Mouse (Mus musculus): ENCODE measurements around the gene Wipi2. TPM values are rescaled to one million over a fixed set of nuclear protein-coding genes. Genes with fewer than 3 reads are reported as not detected.
A peak's percentile ranks its signal among the peaks of the same experiment; 100 is the strongest.

The Wipi2 gene
- polyA plus RNA-seq, 1 experiment from 2014 or later, result 38.8 TPM

DNA sequence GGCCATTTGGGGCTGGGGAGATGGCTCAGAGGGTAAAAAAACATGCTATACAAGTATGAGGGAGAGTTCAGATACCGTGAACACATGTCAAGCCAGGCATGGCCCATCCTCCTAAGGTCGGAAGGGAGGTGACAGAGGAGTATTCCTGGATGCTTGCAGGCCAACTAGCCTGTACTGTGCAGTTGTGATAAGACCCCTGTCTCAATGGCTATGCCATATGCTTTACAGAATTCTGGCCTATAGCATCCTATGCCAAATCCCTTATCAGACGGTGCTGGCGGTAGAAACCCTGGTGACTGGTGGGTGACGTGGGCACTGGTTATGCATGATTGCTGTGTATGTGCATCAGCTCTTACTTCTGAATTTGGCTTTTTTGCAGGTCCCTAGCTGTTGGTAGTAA lies 10.3 kb downstream of the Wipi2 start:
- WGBS, result 92% methylated on average over 5 of the region's 5 CpGs
- Histone ChIP-seq H3K4me3 (replicated peaks) (no peak overlapping the region), H3K4me2 (no peak overlapping the region), H3K9me3 (no peaks in the 10 kb centered on the region), H3K27ac (no peak overlapping the region), H3K36me3 (peaks cover 13% of the 10 kb centered on the region; the same call in 1 of the 2 replicates), H3K27me3 (replicated peaks) (no peaks in the 10 kb centered on the region), H3K9ac (no peak overlapping the region), H3K4me1 (no peaks in the 10 kb centered on the region)
- ATAC-seq (ENCODE audit: insufficient read depth, low FRiP score, low read depth), result peak; percentile 80

DNA sequence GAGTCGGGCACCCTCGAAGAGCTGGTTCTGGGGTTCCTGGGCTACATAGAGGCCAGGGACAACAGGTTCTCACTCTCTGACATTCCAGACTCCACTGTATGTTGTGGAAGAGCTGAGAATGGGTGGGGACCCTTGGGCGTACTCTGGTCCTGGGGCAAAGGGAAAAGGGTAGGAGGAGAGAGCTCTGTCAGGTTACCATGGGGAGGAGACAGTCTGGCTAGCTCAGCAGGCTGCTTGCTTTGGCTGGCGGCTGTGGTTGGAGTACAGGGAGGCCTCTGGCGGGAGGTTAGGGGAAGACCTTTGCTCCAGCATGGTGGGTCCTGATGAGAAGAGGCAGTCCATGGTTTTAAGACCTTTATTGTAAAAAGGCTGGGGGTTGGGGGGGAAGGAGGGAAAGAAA lies 12.6 kb downstream of the Wipi2 start:
- 82% methylated on average over 5 of the region's 5 CpGs for WGBS
- Histone ChIP-seq H3K4me2 (no peak overlapping the region), H3K9ac (no peak overlapping the region), H3K4me1 (no peaks in the 10 kb centered on the region), H3K4me3 (replicated peaks) (no peak overlapping the region), H3K27ac (no peak overlapping the region), H3K27me3 (replicated peaks) (no peaks in the 10 kb centered on the region), H3K36me3 (peaks cover 9% of the 10 kb centered on the region; the same call in 1 of the 2 replicates), H3K9me3 (no peaks in the 10 kb centered on the region)
- no peak for ATAC-seq (ENCODE audit: insufficient read depth, low FRiP score, low read depth)

DNA sequence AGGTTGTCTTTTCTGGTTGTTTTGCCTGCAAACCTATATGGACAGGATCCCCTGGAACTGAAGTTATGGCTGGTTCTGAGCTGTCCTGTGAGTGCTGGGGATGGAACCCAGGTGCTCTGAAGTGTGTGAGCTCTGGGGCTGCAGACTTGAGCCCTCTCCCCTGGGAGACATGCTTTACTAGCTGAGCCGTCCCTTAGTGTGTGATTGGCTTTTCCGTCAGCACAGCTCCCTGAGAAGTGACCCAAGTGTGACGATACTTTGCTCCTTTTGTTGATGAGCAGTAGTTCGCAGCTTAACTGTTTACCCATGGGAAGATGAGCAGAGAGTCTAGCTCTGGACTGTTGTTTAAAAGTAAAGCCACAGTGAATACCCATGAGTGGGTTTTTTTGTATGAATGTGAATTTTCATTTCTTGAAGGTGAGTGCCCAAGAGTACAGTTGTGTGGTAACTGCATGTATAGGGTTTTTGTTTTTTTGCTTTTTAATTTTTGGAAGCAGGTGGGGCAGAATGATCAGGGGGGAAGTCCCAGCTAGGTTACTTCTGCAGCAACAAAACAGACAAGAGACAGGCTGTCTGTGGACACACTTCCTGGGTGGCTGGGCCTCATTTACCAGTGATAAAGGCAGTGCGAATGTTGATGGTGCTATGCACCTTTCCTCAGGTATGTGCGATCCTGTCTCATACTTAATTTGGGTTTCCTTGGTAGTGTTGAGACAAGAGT lies 14.0 kb downstream of the Wipi2 start:
- Histone ChIP-seq H3K27ac (no peak overlapping the region), H3K4me1 (no peaks in the 10 kb centered on the region), H3K27me3 (replicated peaks) (no peaks in the 10 kb centered on the region), H3K4me3 (replicated peaks) (no peak overlapping the region), H3K9ac (no peak overlapping the region), H3K36me3 (peaks cover 9% of the 10 kb centered on the region; the same call in 1 of the 2 replicates), H3K4me2 (no peak overlapping the region), H3K9me3 (no peaks in the 10 kb centered on the region)
- 90% methylated on average over 6 of the region's 6 CpGs for WGBS
- ATAC-seq (ENCODE audit: insufficient read depth, low FRiP score, low read depth), result no peak

DNA sequence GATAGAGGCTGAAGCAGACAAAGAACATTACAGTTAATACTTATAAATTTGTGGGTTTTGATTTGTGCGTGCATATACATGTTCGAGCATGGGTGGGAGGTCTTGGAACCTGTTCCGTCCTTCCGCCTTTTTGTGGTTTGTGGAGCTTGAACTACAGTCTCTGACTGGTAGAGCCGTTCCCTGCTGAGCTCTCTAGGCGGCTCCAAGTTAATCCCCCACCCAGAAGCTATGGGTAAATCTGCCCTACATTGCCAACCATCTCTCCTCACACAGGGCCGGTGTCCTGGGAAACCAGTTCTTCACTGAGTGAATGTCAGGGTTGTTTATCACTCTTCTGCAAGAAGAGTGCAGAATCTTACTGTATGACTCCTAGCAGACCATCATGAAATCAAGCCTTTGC lies 20.7 kb downstream of the Wipi2 start:
- no peak overlapping the region for H3K4me3 ChIP-seq (replicated peaks)
- peaks cover 4% of the 10 kb centered on the region; the same call in 1 of the 2 replicates for H3K4me1 ChIP-seq
- no peak for ATAC-seq (ENCODE audit: insufficient read depth, low FRiP score, low read depth)
- no peaks in the 10 kb centered on the region for H3K36me3 ChIP-seq
- H3K27me3 ChIP-seq (replicated peaks), result no peaks in the 10 kb centered on the region
- H3K9ac ChIP-seq, result no peak overlapping the region
- H3K27ac ChIP-seq, result no peak overlapping the region
- WGBS, result 74% methylated on average over 7 of the region's 7 CpGs
- no peaks in the 10 kb centered on the region for H3K9me3 ChIP-seq
- no peak overlapping the region for H3K4me2 ChIP-seq

DNA sequence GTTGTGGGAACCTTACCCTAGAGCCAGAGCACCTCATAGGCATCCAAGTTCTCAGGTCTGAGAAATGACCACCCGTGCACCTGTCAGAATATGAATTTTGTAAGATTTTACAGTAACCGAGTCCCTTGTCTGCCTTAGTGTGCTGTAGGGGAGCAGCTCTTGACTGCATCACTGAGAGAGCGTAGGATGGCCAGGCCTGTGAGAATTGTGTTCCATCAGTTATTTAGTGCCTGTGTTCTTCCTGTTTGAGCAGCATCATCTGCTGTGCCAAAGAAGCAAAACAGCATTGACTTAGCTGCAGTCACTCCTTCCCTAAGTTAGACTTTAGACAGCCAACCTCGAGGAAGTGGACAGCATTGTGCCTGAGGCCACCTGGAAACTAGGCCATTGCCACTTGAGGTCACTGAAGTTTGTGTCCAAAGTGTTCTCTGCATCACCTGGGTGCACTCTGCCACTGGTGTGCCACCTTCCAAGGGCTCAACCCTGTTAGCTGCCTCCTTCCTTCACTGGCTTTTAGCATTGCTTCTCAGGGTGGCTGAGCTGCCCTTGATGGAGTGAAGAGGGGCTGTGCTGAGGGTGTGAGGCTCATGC lies 22.1 kb downstream of the Wipi2 start:
- H3K9me3 ChIP-seq, result no peaks in the 10 kb centered on the region
- H3K27ac ChIP-seq, result no peak overlapping the region
- H3K4me2 ChIP-seq, result no peak overlapping the region
- H3K9ac ChIP-seq, result no peak overlapping the region
- ATAC-seq (ENCODE audit: insufficient read depth, low FRiP score, low read depth), result no peak
- WGBS, result 90% methylated on average over 4 of the region's 4 CpGs
- peaks cover 4% of the 10 kb centered on the region; the same call in 1 of the 2 replicates for H3K4me1 ChIP-seq
- no peaks in the 10 kb centered on the region for H3K27me3 ChIP-seq (replicated peaks)
- H3K4me3 ChIP-seq (replicated peaks), result no peak overlapping the region
- no peaks in the 10 kb centered on the region for H3K36me3 ChIP-seq

DNA sequence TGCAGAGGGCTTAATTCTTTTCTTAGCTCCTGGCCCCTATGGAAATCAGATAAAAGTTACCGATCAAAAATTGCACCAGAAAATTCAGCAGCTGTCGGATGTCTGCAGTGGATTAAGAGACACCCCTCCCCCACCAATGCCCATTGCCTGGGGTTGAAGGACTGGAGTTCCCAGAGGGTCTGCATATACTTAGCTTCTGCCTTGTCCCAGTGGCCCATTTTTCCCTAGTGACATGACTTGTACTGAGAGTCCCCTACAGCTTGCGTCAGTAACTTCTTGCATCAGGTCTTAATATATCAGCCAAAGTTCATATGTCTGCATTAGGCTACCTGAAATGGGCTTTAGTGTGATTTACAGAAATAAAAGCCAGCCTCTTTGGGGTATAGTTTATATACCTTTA lies 22.9 kb downstream of the Wipi2 start:
- Histone ChIP-seq H3K4me3 (replicated peaks) (no peak overlapping the region), H3K36me3 (no peaks in the 10 kb centered on the region), H3K27me3 (replicated peaks) (no peaks in the 10 kb centered on the region), H3K9me3 (no peaks in the 10 kb centered on the region), H3K4me1 (peaks cover 4% of the 10 kb centered on the region; the same call in 1 of the 2 replicates), H3K9ac (no peak overlapping the region), H3K27ac (peak overlapping the region; percentile 1; the same call in 1 of the 2 replicates), H3K4me2 (no peak overlapping the region)
- 45% methylated on average over 3 of the region's 3 CpGs for WGBS
- no peak for ATAC-seq (ENCODE audit: insufficient read depth, low FRiP score, low read depth)

DNA sequence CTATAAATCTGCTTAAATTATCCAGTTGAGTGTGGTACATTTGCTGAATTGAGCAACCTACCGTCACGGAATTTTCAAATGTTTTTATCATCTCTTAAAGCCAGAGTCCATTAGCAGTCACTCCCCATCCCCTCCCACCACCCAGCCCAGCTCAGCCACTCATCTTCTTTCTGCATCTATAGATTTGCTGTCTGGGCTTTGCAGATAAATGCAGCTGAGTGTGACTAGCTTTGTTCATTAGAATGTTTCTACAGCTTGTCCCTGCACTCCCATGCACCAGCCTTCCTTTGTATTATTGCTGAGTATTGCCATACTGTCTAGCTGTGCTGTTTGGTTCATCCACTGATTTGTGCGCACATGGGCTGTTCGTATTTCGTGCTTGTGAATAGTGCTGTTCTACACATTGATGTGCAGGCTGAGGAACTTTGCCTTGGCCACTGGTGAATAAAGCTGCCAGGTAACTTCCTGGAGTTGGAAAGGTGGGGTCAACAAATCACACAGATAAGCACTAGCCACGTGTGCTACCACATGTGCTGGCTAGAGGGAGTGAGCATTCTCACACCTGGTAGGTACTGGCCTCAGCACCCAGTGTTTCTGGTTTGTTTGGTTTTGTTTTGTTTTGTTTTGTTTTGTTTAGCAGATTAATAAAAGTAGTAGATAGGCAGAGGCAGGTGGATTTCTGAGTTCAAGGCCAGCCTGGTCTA lies 23.4 kb downstream of the Wipi2 start:
- H3K4me2 ChIP-seq, result no peak overlapping the region
- H3K27me3 ChIP-seq (replicated peaks), result no peaks in the 10 kb centered on the region
- 52% methylated on average over 6 of the region's 6 CpGs for WGBS
- no peak overlapping the region for H3K27ac ChIP-seq
- no peak overlapping the region for H3K4me3 ChIP-seq (replicated peaks)
- no peaks in the 10 kb centered on the region for H3K9me3 ChIP-seq
- ATAC-seq (ENCODE audit: insufficient read depth, low FRiP score, low read depth), result peak; percentile 85
- H3K4me1 ChIP-seq, result peaks cover 4% of the 10 kb centered on the region; the same call in 1 of the 2 replicates
- no peak overlapping the region for H3K9ac ChIP-seq
- H3K36me3 ChIP-seq, result peaks cover 2% of the 10 kb centered on the region; the same call in 1 of the 2 replicates

DNA sequence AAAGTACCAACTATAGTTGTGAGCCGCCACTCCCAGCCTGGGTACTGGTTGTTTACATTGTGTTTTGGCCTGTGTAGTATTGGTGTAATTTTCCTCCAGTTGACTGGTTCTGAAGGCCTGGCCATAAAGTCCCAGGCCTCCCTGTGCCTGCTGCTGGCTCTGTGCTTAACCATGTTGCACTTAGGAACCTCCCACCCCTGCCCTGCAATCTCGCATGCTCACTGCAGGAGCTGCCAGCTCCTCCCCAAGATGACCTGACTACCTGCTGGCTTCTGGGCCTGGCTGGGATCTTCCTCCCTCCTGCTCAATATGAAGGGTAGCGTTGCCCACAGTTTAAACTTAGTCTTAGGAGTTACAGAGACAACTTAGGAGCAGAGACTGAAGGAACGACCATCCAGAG lies 24.8 kb downstream of the Wipi2 start:
- no peak overlapping the region for H3K27ac ChIP-seq
- no peaks in the 10 kb centered on the region for H3K27me3 ChIP-seq (replicated peaks)
- H3K4me3 ChIP-seq (replicated peaks), result no peak overlapping the region
- ATAC-seq (ENCODE audit: insufficient read depth, low FRiP score, low read depth), result no peak
- no peak overlapping the region for H3K9ac ChIP-seq
- H3K9me3 ChIP-seq, result no peaks in the 10 kb centered on the region
- WGBS, result 71% methylated on average over 4 of the region's 4 CpGs
- peaks cover 4% of the 10 kb centered on the region; the same call in 1 of the 2 replicates for H3K4me1 ChIP-seq
- peaks cover 13% of the 10 kb centered on the region; the same call in 1 of the 2 replicates for H3K36me3 ChIP-seq
- no peak overlapping the region for H3K4me2 ChIP-seq

DNA sequence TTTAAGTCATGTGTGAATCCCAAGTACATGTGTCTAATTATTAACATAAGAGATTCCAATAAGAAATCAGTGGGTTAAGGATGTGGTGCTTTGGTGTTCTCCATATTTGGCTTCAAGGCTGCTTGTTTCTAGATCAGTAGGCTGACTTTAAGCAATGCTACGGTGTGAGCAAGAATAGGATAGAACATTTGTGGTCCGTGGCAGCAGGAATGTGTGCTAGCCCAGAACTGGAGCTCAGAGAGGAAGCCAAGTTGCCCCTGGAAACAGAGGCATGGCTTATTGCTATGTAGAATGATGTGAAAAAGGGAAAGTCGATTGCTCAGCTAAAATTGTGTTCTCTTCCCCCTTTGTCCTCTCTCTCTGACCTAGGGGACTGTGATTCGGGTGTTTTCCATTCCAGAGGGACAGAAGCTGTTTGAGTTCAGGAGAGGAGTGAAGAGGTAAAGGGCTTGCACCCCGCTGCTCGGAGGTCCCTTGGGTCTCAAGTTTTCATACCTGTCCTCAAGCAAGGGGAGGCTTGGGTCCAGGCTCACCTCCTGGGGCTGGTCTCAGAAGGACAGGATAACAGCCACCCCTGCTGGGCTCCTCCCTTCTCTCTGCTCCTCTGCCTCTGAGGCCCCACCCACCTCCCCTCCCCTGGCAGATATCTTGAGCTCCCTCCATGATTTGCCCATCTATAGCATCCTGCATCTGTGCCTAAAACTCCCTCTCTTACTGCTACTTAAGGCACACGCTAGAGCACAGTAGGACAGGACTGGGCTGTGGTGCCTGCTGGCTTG lies 33.3 kb downstream of the Wipi2 start:
- 93% methylated on average over 7 of the region's 7 CpGs for WGBS
- no peaks in the 10 kb centered on the region for H3K27me3 ChIP-seq (replicated peaks)
- no peak for ATAC-seq (ENCODE audit: insufficient read depth, low FRiP score, low read depth)
- H3K4me1 ChIP-seq, result no peaks in the 10 kb centered on the region
- no peak overlapping the region for H3K4me2 ChIP-seq
- no peaks in the 10 kb centered on the region for H3K9me3 ChIP-seq
- H3K27ac ChIP-seq, result no peak overlapping the region
- no peak overlapping the region for H3K4me3 ChIP-seq (replicated peaks)
- H3K36me3 ChIP-seq, result peaks cover 69% of the 10 kb centered on the region
- no peak overlapping the region for H3K9ac ChIP-seq

DNA sequence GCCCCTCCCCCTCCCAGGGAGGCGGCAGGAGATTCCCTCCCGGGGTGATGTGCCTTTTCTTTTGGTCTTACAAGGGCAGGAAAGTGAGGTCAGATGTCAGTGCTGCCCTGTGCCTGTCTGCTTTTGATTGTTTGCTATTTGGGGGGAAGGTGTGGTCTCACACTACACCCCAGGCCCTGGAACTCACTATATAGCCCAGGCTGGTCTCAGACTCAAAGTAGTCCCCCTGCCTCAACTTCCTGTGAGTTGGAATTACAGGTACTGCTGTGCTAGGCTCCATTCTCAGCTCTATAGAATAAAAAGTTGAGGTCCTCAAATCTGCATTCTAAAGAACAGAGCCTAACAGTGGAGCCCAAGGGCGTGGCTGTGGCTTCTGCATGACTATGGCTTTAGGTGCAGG lies 40.4 kb downstream of the Wipi2 start:
- Histone ChIP-seq H3K9me3 (no peaks in the 10 kb centered on the region), H3K27ac (no peak overlapping the region), H3K27me3 (replicated peaks) (no peaks in the 10 kb centered on the region), H3K9ac (no peak overlapping the region), H3K4me3 (replicated peaks) (no peak overlapping the region), H3K4me1 (0 out of 2 replicates have a peak, but pooled peaks cover under 1% of the 10 kb centered on the region), H3K4me2 (no peak overlapping the region), H3K36me3 (peaks cover 41% of the 10 kb centered on the region)
- no peak for ATAC-seq (ENCODE audit: insufficient read depth, low FRiP score, low read depth)
- 46% methylated on average over 3 of the region's 3 CpGs for WGBS

DNA sequence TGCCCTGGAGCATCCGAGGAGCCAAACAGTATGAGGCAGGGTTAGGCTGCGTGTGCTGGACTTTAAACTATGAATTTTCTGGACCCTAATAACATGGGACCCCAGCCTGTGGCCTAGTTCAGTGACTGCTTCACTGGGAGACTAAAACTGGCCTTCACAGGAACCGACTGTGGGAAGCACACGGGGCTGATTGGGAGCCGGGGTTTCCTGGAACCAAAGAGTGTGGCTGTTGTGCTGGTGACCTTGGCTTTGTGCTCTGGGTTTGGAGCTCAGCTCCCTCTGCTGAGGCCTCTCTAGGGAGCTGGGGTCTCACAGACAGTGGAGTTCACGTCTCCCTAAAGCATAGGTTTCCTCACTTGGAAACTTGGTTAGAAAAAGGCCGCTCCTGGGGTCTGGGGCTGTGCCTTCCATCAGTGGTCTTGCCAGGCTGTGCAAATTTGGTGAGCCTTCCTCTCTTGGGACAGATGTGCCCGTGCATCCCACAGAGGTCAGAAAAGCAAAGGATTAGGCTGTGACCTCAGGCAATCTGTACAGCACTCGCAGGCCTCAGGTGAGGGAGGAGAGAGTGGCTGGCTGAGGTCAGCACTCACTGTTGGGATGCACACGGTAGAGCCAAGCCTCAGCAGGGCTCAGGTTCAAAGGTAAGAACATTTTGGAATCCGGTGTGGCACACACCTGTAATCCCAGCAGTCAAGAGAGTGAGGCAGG lies 41.2 kb downstream of the Wipi2 start:
- Histone ChIP-seq H3K4me1 (0 out of 2 replicates have a peak, but pooled peaks cover 2% of the 10 kb centered on the region), H3K4me3 (replicated peaks) (no peak overlapping the region), H3K27me3 (replicated peaks) (no peaks in the 10 kb centered on the region), H3K4me2 (no peak overlapping the region), H3K27ac (no peak overlapping the region), H3K9me3 (no peaks in the 10 kb centered on the region), H3K36me3 (peaks cover 39% of the 10 kb centered on the region), H3K9ac (no peak overlapping the region)
- no peak for ATAC-seq (ENCODE audit: insufficient read depth, low FRiP score, low read depth)
- 86% methylated on average over 11 of the region's 11 CpGs for WGBS
